Mouse (Mus musculus): Measurements from ENCODE around the gene Klhl6. TPM values are rescaled to one million over a fixed set of nuclear protein-coding genes. Genes with fewer than 3 reads are reported as not detected.
"Not testable (repeated sequence)": the region's sequence is repeated elsewhere in the genome, so short reads cannot be mapped to it uniquely, and the experiment has no call there.

Klhl6 gene
- polyA plus RNA-seq (2012; rRNA removed) = 2.8 and 3.8 TPM in 2 replicates

DNA sequence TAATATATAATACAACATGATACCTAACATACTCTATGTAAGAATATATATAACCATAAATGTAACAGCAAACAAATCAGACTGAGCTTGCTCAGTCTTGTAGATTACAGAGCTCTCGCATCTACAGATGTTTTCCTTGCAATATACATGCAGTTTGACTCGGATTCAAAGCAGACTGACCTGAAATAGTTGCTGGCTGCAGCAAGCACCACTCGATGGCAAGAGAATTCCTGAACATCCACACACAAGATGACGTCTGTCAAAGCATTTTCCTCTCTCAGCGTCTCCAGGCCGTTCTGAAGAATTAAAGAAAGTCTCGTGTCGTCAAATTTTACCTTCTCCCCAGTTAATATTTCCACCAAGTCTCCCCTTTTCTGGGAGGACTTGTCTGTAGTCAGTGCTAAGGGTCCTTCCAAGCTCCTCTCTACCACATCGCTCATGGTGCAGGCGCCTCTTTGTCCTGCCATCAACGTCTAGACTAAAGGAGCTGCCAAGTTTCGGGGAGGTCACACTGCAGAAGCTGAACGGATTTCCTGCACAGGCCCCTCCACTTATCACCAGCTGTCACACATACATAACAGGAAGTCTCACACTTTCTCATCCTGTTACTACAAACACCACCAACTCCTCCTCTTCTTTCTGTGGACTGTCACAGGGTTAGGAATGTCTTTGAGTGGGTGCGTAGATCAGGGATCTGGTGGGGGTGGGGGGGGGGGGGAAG is at the start of gene Klhl6:
Gene Klhl6, minus strand, starts transcription at position 501 of the 721 bp plus-strand sequence.
- TF ChIP-seq CTCF (IDR thresholded peaks at IDR 0.05; ENCODE audit: borderline replicate concordance, extremely low read depth, insufficient read depth, insufficient read length) = no peak
- no peak for TF ChIP-seq POLR2A (IDR thresholded peaks at IDR 0.05; ENCODE audit: borderline replicate concordance, extremely low read depth, insufficient read depth, insufficient read length, poor library complexity, severe bottlenecking)
- DNase-seq (ENCODE audit: low read depth) = peak; percentile 22

DNA sequence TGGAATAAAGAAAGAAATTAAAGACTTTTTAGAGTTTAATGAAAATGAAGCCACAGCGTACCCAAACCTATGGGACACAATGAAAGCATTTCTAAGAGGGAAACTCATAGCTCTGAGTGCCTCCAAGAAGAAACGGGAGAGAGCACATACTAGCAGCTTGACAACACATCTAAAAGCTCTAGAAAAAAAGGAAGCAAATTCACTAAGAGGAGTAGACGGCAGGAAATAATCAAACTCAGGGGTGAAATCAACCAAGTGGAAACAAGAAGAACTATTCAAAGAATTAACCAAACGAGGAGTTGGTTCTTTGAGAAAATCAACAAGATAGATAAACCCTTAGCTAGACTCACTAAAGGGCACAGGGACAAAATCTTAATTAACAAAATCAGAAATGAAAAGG is 44.4 kb upstream of the Klhl6 start:
- DNase-seq (ENCODE audit: low read depth) = not testable (repeated sequence)

DNA sequence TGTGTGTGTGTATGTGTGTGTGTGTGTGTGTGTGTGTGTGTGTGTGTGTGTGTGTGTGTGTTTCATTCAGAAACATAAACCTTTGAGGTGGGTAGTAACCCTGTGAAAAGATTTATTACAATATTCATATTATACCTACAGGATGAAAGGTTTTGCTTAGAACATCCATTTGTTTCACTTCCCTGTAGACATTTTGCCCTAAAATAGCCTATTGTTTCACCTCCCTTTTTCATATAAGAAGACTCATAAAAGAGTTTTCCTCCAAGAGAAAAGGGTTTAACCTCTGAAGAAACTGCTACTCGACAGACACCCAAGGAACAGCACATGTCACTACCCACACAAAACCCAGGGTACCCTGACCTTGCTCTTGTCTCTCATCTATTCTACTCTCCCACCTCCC is 40.0 kb upstream of the Klhl6 start:
- no peak for TF ChIP-seq CTCF (IDR thresholded peaks at IDR 0.05; ENCODE audit: borderline replicate concordance, extremely low read depth, insufficient read depth, insufficient read length)
- no peak for TF ChIP-seq POLR2A (IDR thresholded peaks at IDR 0.05; ENCODE audit: borderline replicate concordance, extremely low read depth, insufficient read depth, insufficient read length, poor library complexity, severe bottlenecking)
- no peak for DNase-seq (ENCODE audit: low read depth)

GRCm38 (mm10) chr16:20021848-20022247 is 39.0 kb upstream of the Klhl6 start:
- DNase-seq (ENCODE audit: low read depth) = no peak
- TF ChIP-seq POLR2A (IDR thresholded peaks at IDR 0.05; ENCODE audit: borderline replicate concordance, extremely low read depth, insufficient read depth, insufficient read length, poor library complexity, severe bottlenecking) = no peak
- TF ChIP-seq CTCF (IDR thresholded peaks at IDR 0.05; ENCODE audit: borderline replicate concordance, extremely low read depth, insufficient read depth, insufficient read length) = no peak

GRCm38 (mm10) chr16:20012647-20013046 is 29.8 kb upstream of the Klhl6 start:
- TF ChIP-seq POLR2A (IDR thresholded peaks at IDR 0.05; ENCODE audit: borderline replicate concordance, extremely low read depth, insufficient read depth, insufficient read length, poor library complexity, severe bottlenecking) = no peak
- no peak for TF ChIP-seq CTCF (IDR thresholded peaks at IDR 0.05; ENCODE audit: borderline replicate concordance, extremely low read depth, insufficient read depth, insufficient read length)
- DNase-seq (ENCODE audit: low read depth) = no peak

GRCm38 (mm10) chr16:20006066-20006465 is 23.2 kb upstream of the Klhl6 start:
- DNase-seq (ENCODE audit: low read depth) = no peak
- TF ChIP-seq POLR2A (IDR thresholded peaks at IDR 0.05; ENCODE audit: borderline replicate concordance, extremely low read depth, insufficient read depth, insufficient read length, poor library complexity, severe bottlenecking) (no peak), CTCF (IDR thresholded peaks at IDR 0.05; ENCODE audit: borderline replicate concordance, extremely low read depth, insufficient read depth, insufficient read length) (no peak)

GRCm38 (mm10) chr16:20000286-20000685 is 17.4 kb upstream of the Klhl6 start:
- not testable (repeated sequence) for DNase-seq (ENCODE audit: low read depth)

- DNase-seq (ENCODE audit: low read depth) = no peak
- TF ChIP-seq CTCF (IDR thresholded peaks at IDR 0.05; ENCODE audit: borderline replicate concordance, extremely low read depth, insufficient read depth, insufficient read length) (no peak), POLR2A (IDR thresholded peaks at IDR 0.05; ENCODE audit: borderline replicate concordance, extremely low read depth, insufficient read depth, insufficient read length, poor library complexity, severe bottlenecking) (no peak)
Measured at GRCm38 (mm10) chr16:19997616-19998015, 14.8 kb upstream of the Klhl6 start.

DNA sequence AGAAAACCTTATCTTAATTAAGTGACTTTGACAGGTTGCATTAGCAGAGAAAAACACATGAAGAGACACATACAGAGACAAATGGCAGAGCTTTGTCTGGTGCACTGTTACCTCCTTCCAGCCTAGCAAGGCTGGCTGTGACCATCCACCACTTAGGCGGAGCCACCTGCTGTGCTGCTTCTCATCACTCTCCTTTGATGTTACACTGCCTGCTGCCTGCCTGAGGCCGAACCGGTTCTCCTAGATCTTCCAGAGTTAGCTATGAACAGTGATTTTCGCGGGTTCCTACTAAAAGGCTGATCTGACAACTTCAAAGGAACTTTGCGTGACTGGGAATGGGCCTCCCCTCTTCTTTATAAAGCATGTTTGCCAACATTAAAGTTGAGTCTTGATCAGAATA is 14.1 kb upstream of the Klhl6 start:
- DNase-seq (ENCODE audit: low read depth) = peak; percentile 22

- no peak for DNase-seq (ENCODE audit: low read depth)
- TF ChIP-seq CTCF (IDR thresholded peaks at IDR 0.05; ENCODE audit: borderline replicate concordance, extremely low read depth, insufficient read depth, insufficient read length) = no peak
- no peak for TF ChIP-seq POLR2A (IDR thresholded peaks at IDR 0.05; ENCODE audit: borderline replicate concordance, extremely low read depth, insufficient read depth, insufficient read length, poor library complexity, severe bottlenecking)
Measured at GRCm38 (mm10) chr16:19995818-19996217, 13.0 kb upstream of the Klhl6 start.

DNA sequence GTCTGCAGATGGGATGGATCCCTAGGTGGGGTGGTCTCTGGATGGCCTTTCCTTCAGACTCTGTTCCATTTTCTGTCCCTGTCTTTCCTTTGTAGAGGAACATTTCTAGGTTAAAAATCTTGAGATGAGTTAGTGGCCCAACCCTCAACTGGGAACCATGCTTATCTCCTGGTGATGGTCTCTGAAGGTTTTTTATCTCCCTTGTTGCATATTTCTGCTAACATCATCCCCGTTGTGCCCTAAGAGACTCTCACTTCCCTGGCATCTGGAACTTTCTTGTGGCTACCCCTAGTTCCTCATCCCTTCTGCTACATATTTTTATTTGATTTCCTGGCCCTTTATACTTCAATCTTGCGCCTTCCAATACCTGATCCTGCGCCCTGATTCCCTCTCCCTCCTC is 10.4 kb upstream of the Klhl6 start:
- no peak for TF ChIP-seq POLR2A (IDR thresholded peaks at IDR 0.05; ENCODE audit: borderline replicate concordance, extremely low read depth, insufficient read depth, insufficient read length, poor library complexity, severe bottlenecking)
- no peak for TF ChIP-seq CTCF (IDR thresholded peaks at IDR 0.05; ENCODE audit: borderline replicate concordance, extremely low read depth, insufficient read depth, insufficient read length)
- no peak for DNase-seq (ENCODE audit: low read depth)

DNA sequence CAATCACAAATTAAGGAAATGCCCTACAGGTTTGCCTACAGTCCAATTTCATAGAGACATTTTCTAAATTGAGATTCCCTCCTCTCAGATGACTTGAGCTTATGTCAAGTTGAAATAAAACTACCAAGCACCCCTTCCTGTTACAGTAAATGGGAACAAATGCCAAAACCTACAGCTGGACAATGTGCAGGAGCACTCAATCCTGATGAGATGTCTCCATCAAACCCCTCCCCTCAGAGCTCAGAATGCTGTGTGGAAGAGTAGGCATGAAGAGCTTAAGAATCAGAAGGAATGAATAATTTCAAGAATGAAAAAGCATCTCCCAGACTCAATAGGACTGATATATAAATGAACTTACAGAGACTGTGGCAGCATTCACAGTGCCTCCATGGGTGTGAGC is 7.7 kb upstream of the Klhl6 start:
- TF ChIP-seq CTCF (IDR thresholded peaks at IDR 0.05; ENCODE audit: borderline replicate concordance, extremely low read depth, insufficient read depth, insufficient read length) (no peak), POLR2A (IDR thresholded peaks at IDR 0.05; ENCODE audit: borderline replicate concordance, extremely low read depth, insufficient read depth, insufficient read length, poor library complexity, severe bottlenecking) (no peak)

DNA sequence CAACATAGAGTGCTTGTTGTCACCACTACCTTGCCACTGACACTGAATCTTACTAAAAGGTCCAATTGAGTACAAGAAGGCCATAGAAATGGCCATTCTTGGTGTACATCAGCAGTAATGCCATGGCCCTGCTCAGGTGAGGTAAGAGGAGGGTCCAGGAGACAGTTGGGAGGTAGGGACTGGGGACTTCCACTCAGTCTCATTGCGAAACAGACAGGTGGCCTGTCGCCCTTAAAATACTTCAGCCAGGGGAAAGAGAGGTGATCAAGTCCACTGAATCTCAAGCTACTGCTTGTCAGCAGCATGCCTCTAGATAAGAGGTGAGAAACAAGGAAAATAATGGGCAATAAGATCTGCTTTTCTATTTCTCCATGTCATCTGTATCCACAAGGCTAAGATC is 4.8 kb upstream of the Klhl6 start:
- no peak for DNase-seq (ENCODE audit: low read depth)

More for the DNA sequence above, 7.7 kb upstream of the Klhl6 start:
- no peak for DNase-seq (ENCODE audit: low read depth)

More for the DNA sequence above, 4.8 kb upstream of the Klhl6 start:
- TF ChIP-seq POLR2A (IDR thresholded peaks at IDR 0.05; ENCODE audit: borderline replicate concordance, extremely low read depth, insufficient read depth, insufficient read length, poor library complexity, severe bottlenecking) (no peak), CTCF (IDR thresholded peaks at IDR 0.05; ENCODE audit: borderline replicate concordance, extremely low read depth, insufficient read depth, insufficient read length) (no peak)
